8 mouse cellular contexts compared by ENCODE assay signal in genomic region chr13:112375766-112376165, GRCm38 (mm10).
DNase-seq lines count a peak whose midpoint lies in the region.

No protein-coding gene starts in this region.

- DNase-seq in cerebellum, postnatal 14 days, result peak; percentile 29 to 30
- no peak for DNase-seq in cerebellum, postnatal 4 days (ENCODE audit: low spot score in 2 of 2)
- peak; percentile 37 to 43 for DNase-seq in right cerebral cortex, postnatal 10 days (ENCODE audit: low spot score in 2 of 2)
- no peak for DNase-seq in right cerebral cortex, adult 2 months (ENCODE audit: low spot score in 2 of 2)
- peak; percentile 86 to 89 for DNase-seq in kidney, adult 8-10 months
- peak; percentile 17 for DNase-seq in retina, embryonic 14.5 days (ENCODE audit: low spot score)
- DNase-seq in layer of hippocampus, postnatal 36 days, result no peak
- DNase-seq in B cell, adult 2 months, result no peak

Comparison
In these comparisons a context has a peak if more than half of its experiments do, and no peak if none do; other contexts are left out.
1. DNase-seq: peak in cerebellum, postnatal 14 days (2 of 2), right cerebral cortex, postnatal 10 days (2 of 2), kidney, adult 8-10 months (2 of 2) and retina, embryonic 14.5 days (single experiment); none in cerebellum, postnatal 4 days (0 of 2), right cerebral cortex, adult 2 months (0 of 2), layer of hippocampus, postnatal 36 days (0 of 2) and B cell, adult 2 months (0 of 2).